Mouse (Mus musculus) midbrain, postnatal 0 days (tissue): ENCODE measurements around the gene Pip5k1c. TPM values are rescaled to one million over a fixed set of nuclear protein-coding genes. Genes with fewer than 3 reads are reported as not detected.

Experiments
- ATAC-seq: fragments of 200-750 bp; cut with Nextera tagmentation; 2 replicates; pipeline ENCODE4 v1.8.0; 2017; ENCODE audit warnings: moderate number of reproducible peaks, mild to moderate bottlenecking, moderate TSS enrichment, moderate library complexity; ENCODE audit not compliant: low FRiP score
- DNase-seq: peaks from one replicate; pipeline ENCODE4 v3.0.0-alpha.2; 2015; ENCODE audit warnings: low spot score
- H3K27ac ChIP-seq: fragments of 300-500 bp; sonication (generic); 2 replicates; pipeline ENCODE4 v1.5.1; 2014; ENCODE audit warnings: low read depth, mild to moderate bottlenecking, low read length, mixed read lengths
- H3K27me3 ChIP-seq: fragments of 300-500 bp; sonication (generic); 2 replicates; pipeline ENCODE4 v1.6.1; 2014; ENCODE audit warnings: low read length, control low read depth, mixed read lengths; ENCODE audit not compliant: insufficient read depth
- H3K36me3 ChIP-seq: fragments of 300-500 bp; sonication (generic); 2 replicates; pipeline ENCODE4 v1.6.1; 2014; ENCODE audit warnings: low read length, control low read depth, mixed read lengths; ENCODE audit not compliant: insufficient read depth
- H3K4me1 ChIP-seq: fragments of 300-500 bp; sonication (generic); 2 replicates; pipeline ENCODE4 v1.6.1; 2014; ENCODE audit warnings: mild to moderate bottlenecking, control low read depth, antibody characterized with exemption, low read length, mixed read lengths; ENCODE audit not compliant: insufficient read depth
- H3K4me2 ChIP-seq: fragments of 300-500 bp; sonication (generic); 2 replicates; pipeline ENCODE4 v1.6.1; 2014; ENCODE audit warnings: low read depth, mild to moderate bottlenecking, low read length, mixed read lengths; ENCODE audit not compliant: poor library complexity, severe bottlenecking
- H3K4me3 ChIP-seq: fragments of 300-500 bp; sonication (generic); 2 replicates; pipeline ENCODE4 v1.5.1; 2014; ENCODE audit warnings: low read depth, mild to moderate bottlenecking, low read length, moderate library complexity
- H3K9ac ChIP-seq: fragments of 300-500 bp; sonication (generic); replicated peaks from 2 replicates; pipeline ENCODE4 v1.6.1; 2014; ENCODE audit warnings: mild to moderate bottlenecking, low read length, moderate library complexity, mixed read lengths; ENCODE audit not compliant: poor library complexity, severe bottlenecking
- H3K9me3 ChIP-seq: fragments of 300-500 bp; sonication (generic); 2 replicates; pipeline ENCODE4 v1.6.1; 2016; ENCODE audit warnings: low read length, control low read depth
- CTCF ChIP-seq: IDR thresholded peaks from 2 replicates; pipeline ENCODE4 v1.5.1; 2016; ENCODE audit warnings: antibody characterized with exemption, mild to moderate bottlenecking
- WGBS: fragments of 180-500 bp; shearing (Covaris S2); extraction: QIAGEN DNeasy Blood & Tissue Kit; methylation state at CpG from one replicate; pipeline ENCODE4 v1.1.7; 2014; 5-methylcytosine and 5-hydroxymethylcytosine counted together
- polyA plus RNA-seq: library from polyadenylated mRNA; unstranded; fragments of >200 nt; fragmentation: Nextera tagmentation; extraction: Ambion mirVana; gene quantifications from 2 replicates; pipeline ENCODE4 v1.2.1, GENCODE M21; 2015
- total RNA-seq: library from RNA; depleted of rRNA; stranded (reverse); fragments of >200 nt; gene quantifications from 2 replicates; pipeline ENCODE4 v1.2.3, GENCODE M21; 2014

Pip5k1c gene
- total and polyA plus RNA-seq, 2 experiments from 2014 or later: 125 to 256 TPM

DNA sequence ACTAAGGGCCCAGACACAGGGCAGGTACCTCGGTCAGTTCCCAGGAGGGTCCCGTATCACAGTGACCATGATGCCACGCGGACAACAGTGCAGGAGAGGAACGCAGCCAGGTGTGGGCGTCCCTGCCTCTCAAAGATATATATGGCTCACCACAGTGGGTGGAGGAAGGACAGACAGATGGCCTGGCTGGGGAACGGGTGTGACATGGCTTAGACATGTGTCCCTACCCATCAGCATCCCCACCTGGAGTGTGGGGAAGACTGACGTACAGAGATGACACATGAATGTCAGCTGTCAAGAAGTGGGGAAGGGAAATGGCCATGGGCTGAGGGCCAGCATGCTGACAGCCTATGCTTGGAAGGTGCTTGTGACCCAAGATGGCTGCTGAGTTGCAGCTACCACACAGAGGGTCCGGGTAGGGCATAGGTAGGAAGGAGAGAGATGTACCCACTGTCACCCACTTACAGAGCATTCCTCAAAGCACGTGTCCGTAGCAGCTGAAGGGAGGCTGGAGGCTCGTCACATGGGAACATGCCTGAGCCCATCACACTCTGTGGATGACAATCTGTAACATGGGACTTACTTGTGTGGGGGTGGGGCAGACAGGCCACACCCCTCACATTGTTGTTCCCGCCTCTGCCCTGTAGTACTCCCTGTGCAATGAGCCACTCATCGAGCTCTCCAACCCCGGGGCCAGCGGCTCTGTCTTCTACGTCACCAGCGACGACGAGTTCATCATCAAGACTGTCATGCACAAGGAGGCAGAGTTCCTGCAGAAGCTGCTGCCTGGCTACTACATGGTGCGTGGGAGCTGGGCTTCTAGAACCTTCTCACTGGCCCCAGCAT is 14.3 kb downstream of the Pip5k1c start:
- Histone ChIP-seq H3K4me2 (no peak overlapping the region), H3K36me3 (peaks cover 58% of the 10 kb centered on the region), H3K4me3 (no peak overlapping the region), H3K27me3 (no peaks in the 10 kb centered on the region), H3K4me1 (no peaks in the 10 kb centered on the region), H3K27ac (no peak overlapping the region), H3K9ac (no peak overlapping the region), H3K9me3 (no peaks in the 10 kb centered on the region)
- ATAC-seq: no peak
- 95% methylated on average over 21 of the region's 21 CpGs for WGBS
- DNase-seq: no peak
- TF ChIP-seq CTCF: no peak

DNA sequence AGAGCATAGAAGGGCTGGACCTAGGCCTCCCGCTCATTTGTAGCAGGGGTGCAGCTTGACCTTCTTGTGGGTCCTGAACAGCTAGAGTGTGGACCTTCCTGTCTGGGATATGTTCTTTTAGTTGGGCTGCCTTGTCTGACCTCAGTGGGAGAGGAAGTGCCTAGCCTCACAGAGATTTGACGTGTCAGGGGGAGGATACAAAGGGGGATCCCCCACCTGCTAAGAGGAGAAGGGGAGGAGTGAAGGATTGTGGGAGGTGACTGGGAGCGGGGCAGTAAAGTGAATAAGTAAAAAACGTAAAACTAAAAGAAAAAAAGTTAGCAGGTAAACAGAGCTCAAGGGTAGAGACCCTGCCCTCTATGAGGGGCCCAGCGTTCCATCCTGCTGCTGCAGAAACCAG is 16.8 kb downstream of the Pip5k1c start:
- no peak for DNase-seq
- H3K9ac ChIP-seq: no peak overlapping the region
- H3K27ac ChIP-seq: no peak overlapping the region
- H3K4me2 ChIP-seq: no peak overlapping the region
- peaks cover 83% of the 10 kb centered on the region for H3K36me3 ChIP-seq
- WGBS: 93% methylated on average over 5 of the region's 5 CpGs
- no peak for ATAC-seq
- no peaks in the 10 kb centered on the region for H3K4me1 ChIP-seq
- no peak for TF ChIP-seq CTCF
- H3K9me3 ChIP-seq: no peaks in the 10 kb centered on the region
- no peak overlapping the region for H3K4me3 ChIP-seq
- no peaks in the 10 kb centered on the region for H3K27me3 ChIP-seq

GRCm38 (mm10) chr10:81313581-81313980 is 20.8 kb downstream of the Pip5k1c start:
- Histone ChIP-seq H3K4me2 (no peak overlapping the region), H3K27me3 (no peaks in the 10 kb centered on the region), H3K4me3 (no peak overlapping the region), H3K9me3 (no peaks in the 10 kb centered on the region), H3K27ac (no peak overlapping the region), H3K4me1 (no peaks in the 10 kb centered on the region), H3K36me3 (peaks cover 86% of the 10 kb centered on the region), H3K9ac (no peak overlapping the region)
- ATAC-seq (no peak), DNase-seq (no peak)
- WGBS: 89% methylated on average over 13 of the region's 13 CpGs
- TF ChIP-seq CTCF: no peak

GRCm38 (mm10) chr10:81314201-81314600 is 21.4 kb downstream of the Pip5k1c start:
- Histone ChIP-seq H3K9ac (no peak overlapping the region), H3K27me3 (no peaks in the 10 kb centered on the region), H3K4me1 (0 out of 2 replicates have a peak, but pooled peaks cover 2% of the 10 kb centered on the region), H3K36me3 (peaks cover 83% of the 10 kb centered on the region), H3K4me3 (no peak overlapping the region), H3K4me2 (no peak overlapping the region), H3K9me3 (no peaks in the 10 kb centered on the region), H3K27ac (no peak overlapping the region)
- no peak for TF ChIP-seq CTCF
- no peak for DNase-seq
- 81% methylated on average over 7 of the region's 7 CpGs for WGBS
- no peak for ATAC-seq

- 93% methylated on average over 16 of the region's 16 CpGs for WGBS
- H3K9me3 ChIP-seq: no peaks in the 10 kb centered on the region
- no peak for ATAC-seq
- H3K27ac ChIP-seq: no peak overlapping the region
- H3K36me3 ChIP-seq: peaks cover 69% of the 10 kb centered on the region
- DNase-seq: no peak
- H3K4me3 ChIP-seq: no peak overlapping the region
- H3K4me2 ChIP-seq: no peak overlapping the region
- TF ChIP-seq CTCF: no peak
- H3K4me1 ChIP-seq: 0 out of 2 replicates have a peak, but pooled peaks cover 3% of the 10 kb centered on the region
- no peaks in the 10 kb centered on the region for H3K27me3 ChIP-seq
- H3K9ac ChIP-seq: no peak overlapping the region
Observed at GRCm38 (mm10) chr10:81315587-81315986, 22.8 kb downstream of the Pip5k1c start.

DNA sequence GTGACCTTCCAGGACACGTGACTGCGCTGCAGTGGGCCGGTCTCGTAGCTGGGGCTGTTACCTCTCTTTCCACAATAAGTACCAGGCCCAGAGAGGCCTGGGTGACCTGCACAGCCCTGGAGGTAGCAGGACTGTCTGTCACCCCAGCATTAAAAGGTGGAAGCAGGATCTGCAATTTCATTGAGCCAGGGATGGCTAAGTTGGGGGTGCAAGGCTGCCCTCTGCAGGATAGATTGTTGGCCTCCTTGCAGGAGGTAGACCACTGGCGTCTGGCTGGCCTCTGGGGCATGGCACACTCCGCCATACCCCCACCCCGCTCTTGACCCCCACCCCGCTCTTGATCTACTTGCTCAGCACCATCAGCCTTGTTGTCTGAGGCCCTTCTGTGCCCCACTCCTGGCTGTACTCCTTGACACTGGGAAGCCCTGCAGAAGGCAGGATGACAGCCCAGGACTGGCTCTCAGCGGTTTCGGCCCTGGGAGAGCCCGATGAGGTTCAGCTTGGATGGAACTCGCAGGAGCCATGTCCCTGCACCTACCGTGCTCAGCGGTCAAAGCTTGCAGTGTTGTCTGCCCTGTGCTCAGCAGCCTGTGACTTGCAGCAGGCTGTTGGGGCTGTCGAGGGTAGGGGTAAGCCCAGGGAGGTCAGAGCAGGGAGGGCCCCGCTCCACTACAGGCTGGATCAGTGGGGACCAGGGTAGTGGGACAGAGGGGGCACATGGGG is 23.7 kb downstream of the Pip5k1c start:
- no peaks in the 10 kb centered on the region for H3K9me3 ChIP-seq
- DNase-seq (no peak), ATAC-seq (no peak)
- H3K9ac ChIP-seq: no peak overlapping the region
- 42% methylated on average over 16 of the region's 16 CpGs for WGBS
- no peak overlapping the region for H3K4me3 ChIP-seq
- H3K27me3 ChIP-seq: no peaks in the 10 kb centered on the region
- H3K36me3 ChIP-seq: peaks cover 60% of the 10 kb centered on the region
- peak; percentile 62 for TF ChIP-seq CTCF
- 0 out of 2 replicates have a peak, but pooled peaks cover 3% of the 10 kb centered on the region for H3K4me1 ChIP-seq
- no peak overlapping the region for H3K27ac ChIP-seq
- H3K4me2 ChIP-seq: peak overlapping the region; percentile 4; the same call in 1 of the 2 replicates
